Mouse (Mus musculus) CD4-positive, CD25-positive, alpha-beta regulatory T cell, adult 4 months (primary cell): ENCODE measurements around the gene Dennd4c. TPM values are rescaled to one million over a fixed set of nuclear protein-coding genes. Genes with fewer than 3 reads are reported as not detected.

Source experiments
- ATAC-seq: one replicate; pipeline ENCODE4 v1.8.0; 2017
- polyA plus RNA-seq, 2 experiments: library from polyadenylated mRNA; unstranded; fragments of 100-300 nt; shearing (Covaris generic); gene quantifications; one replicate each; pipeline ENCODE4 v1.2.1; 2017

Dennd4c gene
- polyA plus RNA-seq, 2 experiments from 2014 or later: 5.3 to 6.0 TPM

- ATAC-seq: peak; percentile 54
Measured at GRCm38 (mm10) chr4:86885790-86886159, 137.4 kb downstream of the Dennd4c start.

DNA sequence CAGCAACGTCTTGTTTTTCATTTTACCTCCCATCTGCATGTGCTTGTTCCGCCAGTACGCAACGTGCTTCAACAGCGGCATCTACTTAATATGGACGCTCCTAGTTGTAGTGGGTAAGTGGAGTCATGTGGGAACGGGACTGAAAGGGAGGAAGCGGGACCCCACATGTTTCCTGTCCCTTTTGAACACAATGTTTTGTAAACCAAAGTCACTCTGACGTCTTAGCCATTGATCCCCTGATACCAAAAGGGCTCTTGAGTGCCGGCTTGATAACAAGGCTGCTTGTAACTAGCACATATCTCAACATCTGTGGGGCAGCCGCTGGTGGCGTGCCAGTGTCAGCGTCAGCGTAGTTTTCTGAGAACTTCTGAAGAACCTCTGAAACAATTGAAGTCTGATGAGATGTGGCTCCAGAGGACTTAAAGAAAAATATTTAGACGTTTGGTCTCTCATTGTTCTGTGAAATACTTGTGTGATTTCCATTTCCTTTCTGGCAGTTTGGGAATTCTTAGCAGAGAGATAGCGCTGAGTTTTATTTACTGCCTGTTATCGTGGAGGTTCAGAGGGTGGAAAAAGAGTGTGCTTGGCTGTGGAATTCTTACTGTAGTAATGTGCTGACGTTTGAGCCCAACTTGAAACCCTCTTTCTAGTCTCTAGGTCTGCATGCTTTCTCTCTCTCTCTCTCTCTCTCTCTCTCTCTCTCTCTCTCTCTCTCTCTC, 138.0 kb downstream of the Dennd4c start:
- peak; percentile 82 for ATAC-seq

DNA sequence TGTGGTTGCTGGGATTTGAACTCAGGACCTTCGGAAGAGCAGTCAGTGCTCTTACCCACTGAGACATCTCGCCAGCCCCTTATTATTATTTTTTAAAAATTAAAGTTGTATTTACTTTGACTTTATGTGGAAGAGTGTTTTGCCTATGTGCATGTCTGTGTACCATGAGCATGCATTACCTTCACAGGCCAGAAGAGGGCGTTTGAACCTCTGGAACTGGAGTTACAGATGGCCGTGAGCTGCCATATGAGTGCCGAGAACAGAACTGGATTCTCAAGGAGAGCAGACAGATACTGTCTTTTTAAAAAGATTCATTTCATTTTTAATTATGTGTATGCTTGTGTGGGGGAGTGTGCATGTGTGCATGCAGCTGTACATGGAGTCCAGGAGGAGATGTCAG, 139.5 kb downstream of the Dennd4c start:
- ATAC-seq: no peak

DNA sequence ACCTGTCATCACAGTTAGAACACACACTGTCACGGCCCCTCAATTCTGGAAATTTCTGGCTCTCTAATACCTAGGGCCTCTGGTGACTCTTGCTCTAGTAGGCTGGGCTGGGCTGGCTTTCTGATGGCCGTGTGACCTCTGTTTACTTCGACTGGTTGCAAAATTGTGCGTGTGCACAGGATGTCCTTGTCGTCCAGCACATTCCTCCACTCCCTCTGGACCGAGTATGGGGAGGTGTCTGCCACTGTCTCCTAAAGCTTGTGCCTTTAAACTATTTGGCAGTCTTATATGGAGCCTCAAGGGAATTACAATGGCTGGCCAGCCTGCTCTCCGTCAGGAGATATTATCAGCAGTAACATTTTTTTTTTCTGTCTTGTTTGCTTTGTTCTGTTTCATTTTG, 149.1 kb downstream of the Dennd4c start:
- ATAC-seq: no peak

DNA sequence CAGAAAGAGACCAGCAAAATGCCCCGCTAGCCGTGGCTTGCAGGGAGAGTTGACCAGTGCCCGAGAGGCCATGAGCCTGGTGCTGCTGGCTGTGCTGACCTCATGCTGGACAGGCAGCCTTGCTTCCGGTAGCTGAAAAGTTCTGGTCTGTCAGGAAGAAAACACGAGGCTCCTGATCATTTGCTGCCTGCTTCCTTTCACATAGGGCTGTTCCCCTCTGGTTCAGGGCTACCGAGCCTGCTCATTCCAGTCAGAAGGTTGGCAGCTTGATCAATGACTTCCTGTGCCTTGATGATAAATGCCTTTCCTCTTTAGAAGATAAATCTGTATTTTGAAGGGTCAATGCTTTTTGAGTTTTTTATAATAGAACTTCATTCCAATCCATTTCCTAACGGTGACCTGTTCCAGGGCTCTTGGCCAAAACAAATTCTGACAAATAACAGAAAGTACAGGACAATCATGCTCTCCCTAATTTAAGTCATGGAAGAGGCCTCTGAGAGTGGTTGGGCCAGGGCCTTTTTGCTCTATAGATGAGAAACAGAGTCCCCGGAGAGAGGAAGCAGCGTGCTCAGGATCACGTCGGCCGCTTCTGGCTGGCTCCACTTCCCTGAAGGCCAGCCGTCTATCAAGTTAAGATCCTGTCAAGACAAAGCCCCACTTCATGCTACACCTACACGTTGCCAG, 150.6 kb downstream of the Dennd4c start:
- no peak for ATAC-seq

Other genes starting within 250 kb of the Dennd4c start
- not detected for gene Saxo1, start 190.2 kb upstream of the Dennd4c start, polyA plus RNA-seq
- 10 to 100 TPM; 32.0 to 36.9 TPM for gene Rraga, start 172.9 kb upstream of the Dennd4c start, polyA plus RNA-seq
- gene Haus6, start 136.5 kb upstream of the Dennd4c start, polyA plus RNA-seq: 10 to 100 TPM; 13.0 to 19.2 TPM
- gene Plin2, start 78.5 kb upstream of the Dennd4c start, polyA plus RNA-seq: 10 to 100 TPM; 29.0 to 29.7 TPM
- gene Rps6, start 108.9 kb downstream of the Dennd4c start, polyA plus RNA-seq: 1,000 to 10,000 TPM; 2,328 to 3,093 TPM
- gene Acer2, start 125.8 kb downstream of the Dennd4c start, polyA plus RNA-seq: 10 to 100 TPM in 1 of 2 experiments, 1 to 10 TPM in 1; 5.9 to 10.8 TPM